Mouse (Mus musculus) CH12.LX (cell line): ENCODE data around the gene Olfr1417. TPM values are rescaled to one million over a fixed set of nuclear protein-coding genes. Genes with fewer than 3 reads are reported as not detected.
A peak's percentile ranks its signal among the peaks of the same experiment; 100 is the strongest.

Experiments
- DNase-seq: peaks from one replicate; pipeline ENCODE4 v3.0.0-alpha.2; 2013; ENCODE audit errors: extremely low read depth
- H3K27ac ChIP-seq: 2 replicates; pipeline ENCODE4 v1.5.1; 2012; ENCODE audit warnings: low read depth, mild to moderate bottlenecking, control low read depth, moderate library complexity; ENCODE audit not compliant: insufficient read depth
- H3K27me3 ChIP-seq: replicated peaks from 2 replicates; pipeline ENCODE3; 2012; ENCODE audit warnings: inconsistent platforms
- H3K36me3 ChIP-seq, 2 experiments: replicated peaks in 1 of 2; 2 replicates each; pipeline versions ENCODE3 to v1.6.1; 2012; ENCODE audit warnings: inconsistent platforms in 1 of 2, low read length in 1 of 2, mild to moderate bottlenecking in 1 of 2, mixed read lengths in 1 of 2, moderate library complexity in 1 of 2; ENCODE audit not compliant: control insufficient read depth in 1 of 2, insufficient read depth in 1 of 2
- H3K4me1 ChIP-seq, 2 experiments: 2 replicates each; pipeline ENCODE4 v1.6.1; 2012; ENCODE audit warnings: inconsistent platforms in 1 of 2, moderate library complexity in 1 of 2; ENCODE audit not compliant: insufficient read depth in 2 of 2, control insufficient read depth in 1 of 2
- H3K4me2 ChIP-seq: 2 replicates; pipeline ENCODE4 v1.6.1; 2012; ENCODE audit warnings: low read depth, mild to moderate bottlenecking, control low read depth; ENCODE audit not compliant: poor library complexity, insufficient read depth, severe bottlenecking
- H3K4me3 ChIP-seq, 3 experiments: fragments of 150-350 bp in 1 of 3; sonication (generic) in 1 of 3; replicated peaks in 1 of 3; 2 replicates each; pipeline versions ENCODE3 to v1.5.1; 2011 to 2012; ENCODE audit warnings: low read depth in 2 of 3, low read length in 2 of 3, mild to moderate bottlenecking in 2 of 3, moderate library complexity in 2 of 3, control low read depth in 1 of 3, improper control_type of control experiment in 1 of 3, inconsistent platforms in 1 of 3, mixed read lengths in 1 of 3; ENCODE audit not compliant: poor library complexity in 1 of 3
- H3K79me2 ChIP-seq: replicated peaks from 2 replicates; pipeline ENCODE4 v1.6.1; 2012; ENCODE audit warnings: mild to moderate bottlenecking, moderate library complexity; ENCODE audit not compliant: control insufficient read depth, poor library complexity, insufficient read depth, severe bottlenecking; ENCODE audit errors: extremely low read depth
- H3K9ac ChIP-seq: 2 replicates; pipeline ENCODE4 v1.6.1; 2012; ENCODE audit warnings: low read depth, mild to moderate bottlenecking, control low read depth, moderate library complexity; ENCODE audit not compliant: insufficient read depth
- H3K9me3 ChIP-seq: replicated peaks from 2 replicates; pipeline ENCODE3; 2012; ENCODE audit warnings: low read length, inconsistent platforms, mixed read lengths
- CHD1 ChIP-seq: IDR thresholded peaks from 2 replicates; pipeline ENCODE4 v1.6.1; 2012; ENCODE audit warnings: low read depth, low read length, improper control_type of control experiment, inconsistent platforms
- CTCF ChIP-seq, 2 experiments: IDR thresholded peaks in 1 of 2; conservative IDR thresholded peaks in 1 of 2; 2 replicates each; pipeline ENCODE4 v1.5.1; 2011 to 2012; ENCODE audit warnings: low read depth in 2 of 2, low read length in 2 of 2, improper control_type of control experiment in 1 of 2, inconsistent platforms in 1 of 2, mild to moderate bottlenecking in 1 of 2, moderate library complexity in 1 of 2
- ELF1 ChIP-seq: IDR thresholded peaks from 2 replicates; pipeline ENCODE4 v1.6.1; 2014; ENCODE audit warnings: low read depth, mild to moderate bottlenecking, inconsistent platforms, low read length, improper control_type of control experiment
- EP300 ChIP-seq: IDR thresholded peaks from 2 replicates; pipeline ENCODE4 v1.6.1; 2011; ENCODE audit warnings: low read length, improper control_type of control experiment
- IRF4 ChIP-seq: IDR thresholded peaks from 2 replicates; pipeline ENCODE4 v1.6.1; 2014; ENCODE audit warnings: low read depth, mild to moderate bottlenecking, inconsistent platforms, low read length, improper control_type of control experiment
- MAFK ChIP-seq: IDR thresholded peaks from 2 replicates; pipeline ENCODE4 v1.6.1; 2011; ENCODE audit warnings: low read length, improper control_type of control experiment; ENCODE audit not compliant: insufficient replicate concordance
- MAX ChIP-seq: IDR thresholded peaks from 2 replicates; pipeline ENCODE4 v1.6.1; 2011; ENCODE audit warnings: low read length, improper control_type of control experiment
- MEF2A ChIP-seq: IDR thresholded peaks from 2 replicates; pipeline ENCODE4 v1.6.1; 2014; ENCODE audit warnings: low read depth, mild to moderate bottlenecking, inconsistent platforms, low read length, improper control_type of control experiment, borderline replicate concordance
- RAD21 ChIP-seq: IDR thresholded peaks from 2 replicates; pipeline ENCODE4 v1.6.1; 2011; ENCODE audit warnings: low read depth, mild to moderate bottlenecking, low read length, improper control_type of control experiment, moderate library complexity
- SMC3 ChIP-seq: IDR thresholded peaks from 2 replicates; pipeline ENCODE4 v1.6.1; 2011; ENCODE audit warnings: low read depth, low read length, improper control_type of control experiment
- TBP ChIP-seq: conservative IDR thresholded peaks from 2 replicates; pipeline ENCODE4 v1.6.1; 2011; ENCODE audit warnings: low read depth, low read length, improper control_type of control experiment
- TCF12 ChIP-seq: IDR thresholded peaks from 2 replicates; pipeline ENCODE4 v1.6.1; 2014; ENCODE audit warnings: low read depth, mild to moderate bottlenecking, inconsistent platforms, low read length, improper control_type of control experiment
- UBTF ChIP-seq: IDR thresholded peaks from 2 replicates; pipeline ENCODE4 v1.6.1; 2012; ENCODE audit warnings: low read depth, mild to moderate bottlenecking, inconsistent platforms, low read length, improper control_type of control experiment, moderate library complexity
- USF1 ChIP-seq: IDR thresholded peaks from 2 replicates; pipeline ENCODE4 v1.6.1; 2014; ENCODE audit warnings: low read depth, mild to moderate bottlenecking, inconsistent platforms, low read length, improper control_type of control experiment
- ZMIZ1 ChIP-seq: IDR thresholded peaks from 2 replicates; pipeline ENCODE4 v1.6.1; 2012; ENCODE audit warnings: low read depth, mild to moderate bottlenecking, inconsistent platforms, low read length, improper control_type of control experiment
- dilution Hi-C: fragments of 300-500 bp; cut with MboI; formaldehyde crosslinking; loops from 2 replicates; pipeline ENCODE4 v1.14.3; 2020; ENCODE audit warnings: low sequenced_read_pairs; ENCODE audit not compliant: extremely low pct_unique_long_range_greater_than_20kb, extremely low pct_ligation_motif_present
- in situ Hi-C: fragments of 300-500 bp; cut with MboI; formaldehyde crosslinking; loops from 3 replicates; pipeline ENCODE4 v1.14.3; 2019; ENCODE audit warnings: low sequenced_read_pairs, low pct_ligation_motif_present, low pct_unique_long_range_greater_than_20kb, mixed read lengths
- polyA plus RNA-seq: library from polyadenylated mRNA; unstranded; fragments of >175 nt; gene quantifications from 2 replicates; pipeline ENCODE4 v1.2.1, GENCODE M21; 2012; ENCODE audit warnings: low read depth; ENCODE audit not compliant: insufficient read length
- total RNA-seq, 2 experiments: library from RNA; depleted of rRNA; stranded (reverse); fragments of 300-350 nt in 1 of 2; fragments of >200 nt in 1 of 2; gene quantifications; 2 replicates each; pipeline ENCODE4 v1.2.3; 2012 to 2014

Gene Olfr1417
- total and polyA plus RNA-seq, 3 experiments = not detected

DNA sequence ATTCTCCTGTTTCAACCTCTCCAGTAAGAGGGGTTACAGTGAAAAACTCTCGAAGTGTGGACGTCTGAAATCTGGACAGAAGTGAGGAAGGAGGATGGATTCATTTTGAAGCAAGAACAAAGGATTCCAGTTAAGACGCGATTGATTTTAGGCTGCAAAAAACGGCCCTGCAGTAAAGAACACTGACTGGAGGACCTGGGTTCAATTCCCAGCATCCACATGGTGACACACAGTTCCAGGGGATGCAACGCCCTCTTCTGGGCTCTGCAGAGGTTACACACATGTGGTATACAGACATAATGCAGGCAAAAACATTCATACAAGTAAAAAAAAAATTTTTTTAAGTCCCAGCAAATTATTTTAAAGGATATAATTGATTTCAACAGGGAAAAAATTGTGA is 18.8 kb downstream of the Olfr1417 start:
- Histone ChIP-seq H3K79me2 (no peaks in the 10 kb centered on the region), H3K27me3 (peaks cover 47% of the 10 kb centered on the region), H3K4me2 (peak overlapping the region; percentile 95; the same call in 1 of the 2 replicates), H3K27ac (no peak overlapping the region), H3K9ac (no peak overlapping the region)
- in situ Hi-C loops = no loop called here
- peak; percentile 3 for TF ChIP-seq RAD21
- TF ChIP-seq ZMIZ1 = no peak
- peak in 1 of 2 experiments; percentile 37; a peak in 2 of 4 replicates for TF ChIP-seq CTCF (conservative IDR thresholded peaks at IDR 0.05 in 1 of 2, IDR thresholded peaks at IDR 0.05 in 1 of 2; ENCODE audit: low read depth in 2 of 2, low read length in 2 of 2)
- TF ChIP-seq, all 38 proteins: peak for 2
- DNase-seq = peak; percentile 11
- dilution Hi-C loops = no loop called here
- H3K4me1 ChIP-seq = peaks cover 0 to 10% of the 10 kb centered on the region in 2 experiments; a peak in 1 of 4 replicates
- H3K9me3 ChIP-seq = no peaks in the 10 kb centered on the region
- no peak overlapping the region for H3K4me3 ChIP-seq
- no peaks in the 10 kb centered on the region for H3K36me3 ChIP-seq

DNA sequence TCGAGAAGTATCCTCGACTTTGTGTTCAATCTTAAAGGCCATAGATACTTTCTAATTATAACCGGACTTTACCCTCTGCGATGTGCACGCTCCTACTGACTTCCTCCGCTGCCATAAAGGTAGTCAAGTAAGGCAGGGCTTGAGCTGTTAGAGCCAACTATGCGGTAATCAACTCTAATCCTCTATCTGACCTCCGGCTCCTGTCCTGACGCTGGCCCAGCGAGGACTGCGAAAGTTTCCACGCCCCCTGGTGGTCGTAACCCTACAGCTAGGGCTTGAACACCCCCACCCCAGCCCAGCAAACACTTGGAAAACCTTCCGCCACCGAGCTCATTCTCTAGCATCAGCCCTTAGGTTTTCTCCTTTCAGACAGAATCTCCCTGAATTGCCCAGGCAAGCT is 19.2 kb downstream of the Olfr1417 start:
- H3K9ac ChIP-seq = no peak overlapping the region
- H3K36me3 ChIP-seq = no peaks in the 10 kb centered on the region
- peak overlapping the region in 2 of 3 experiments; percentile 27 to 48 for H3K4me3 ChIP-seq
- no peaks in the 10 kb centered on the region for H3K79me2 ChIP-seq
- DNase-seq = peak; percentile 40
- H3K27me3 ChIP-seq = peaks cover 51% of the 10 kb centered on the region
- H3K9me3 ChIP-seq = no peaks in the 10 kb centered on the region
- in situ Hi-C loops (no loop called here), dilution Hi-C loops (no loop called here)
- no peak for TF ChIP-seq UBTF
- peak; percentile 62 for TF ChIP-seq SMC3
- TF ChIP-seq CTCF (conservative IDR thresholded peaks at IDR 0.05 in 1 of 2, IDR thresholded peaks at IDR 0.05 in 1 of 2; ENCODE audit: low read depth in 2 of 2, low read length in 2 of 2) = peak; percentile 48 to 72
- TF ChIP-seq RAD21 = peak; percentile 17
- no peak for TF ChIP-seq IRF4
- TF ChIP-seq CHD1 = 0 out of 2 replicates have a peak, but pooled peaks have one; percentile 49
- no peak for TF ChIP-seq ELF1
- peak overlapping the region; percentile 95 for H3K4me2 ChIP-seq
- H3K27ac ChIP-seq = no peak overlapping the region
- peaks cover 0 to 10% of the 10 kb centered on the region in 2 experiments; a peak in 1 of 4 replicates for H3K4me1 ChIP-seq

DNA sequence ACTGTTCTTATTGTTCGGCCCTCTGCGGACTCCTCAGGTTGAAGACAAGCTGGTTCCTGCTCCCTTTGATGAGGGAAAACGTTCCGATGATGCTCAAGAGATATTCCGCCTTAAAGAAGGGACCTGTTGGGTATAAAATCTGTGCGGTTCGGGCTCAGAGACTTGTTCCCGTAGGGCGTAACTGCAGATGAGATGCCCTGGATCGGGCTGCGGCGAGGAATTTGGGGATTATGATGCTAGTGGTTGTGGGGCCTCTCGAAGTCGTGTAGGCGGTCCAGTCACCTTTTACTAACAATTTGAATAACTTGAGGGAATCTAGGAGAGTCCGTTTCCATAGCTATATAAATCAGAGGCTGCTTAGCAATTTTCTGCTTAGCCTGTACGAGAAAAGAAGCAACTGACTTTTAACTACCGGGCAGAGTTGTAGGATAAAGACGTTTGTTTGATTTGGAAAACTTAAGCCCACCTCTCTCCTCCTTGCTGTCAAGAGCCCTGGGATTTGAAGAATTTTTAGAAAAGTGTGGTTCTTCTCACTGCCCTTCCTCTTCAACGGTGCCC is 19.8 kb downstream of the Olfr1417 start, which contains the start of gene Stx3:
Gene Stx3 (minus strand): TSS at position 261 of the 558 bp plus-strand sequence.
- peak within 1 kb of the TSS; percentile 95 for H3K4me2 ChIP-seq
- dilution Hi-C loops (no loop called here), in situ Hi-C loops (no loop called here)
- H3K36me3 ChIP-seq = no peaks in the 10 kb centered on the region
- H3K27ac ChIP-seq = no peak within 1 kb of the TSS
- H3K79me2 ChIP-seq = no peaks in the 10 kb centered on the region
- peaks cover 52% of the 10 kb centered on the region for H3K27me3 ChIP-seq
- H3K9ac ChIP-seq = no peak within 1 kb of the TSS
- H3K9me3 ChIP-seq = no peaks in the 10 kb centered on the region
- peak; percentile 8 for DNase-seq
- peaks cover 0 to 10% of the 10 kb centered on the region in 2 experiments; a peak in 1 of 4 replicates for H3K4me1 ChIP-seq
- peak within 1 kb of the TSS; percentile 25 to 64 (median 48) for H3K4me3 ChIP-seq
- TF ChIP-seq TCF12 (no peak), MAFK (no peak), USF1 (no peak), MEF2A (no peak), MAX (0 out of 2 replicates have a peak, but pooled peaks have one; percentile 16), ELF1 (0 out of 2 replicates have a peak, but pooled peaks have one; percentile 1), EP300 (no peak), TBP (no peak)
